Mouse (Mus musculus) limb, embryonic 13.5 days (tissue): ENCODE data around the gene 9830107B12Rik. TPM values are rescaled to one million over a fixed set of nuclear protein-coding genes. Genes with fewer than 3 reads are reported as not detected.

Experiments used
- ATAC-seq: fragments of 200-750 bp; cut with Nextera tagmentation; 2 replicates; pipeline ENCODE4 v1.8.0; 2017; ENCODE audit warnings: low read depth, moderate number of reproducible peaks, moderate TSS enrichment; ENCODE audit not compliant: low FRiP score
- H3K27ac ChIP-seq: fragments of 300-500 bp; sonication (generic); 2 replicates; pipeline ENCODE4 v1.5.1; 2015; ENCODE audit warnings: inconsistent platforms, mild to moderate bottlenecking, moderate library complexity
- H3K27me3 ChIP-seq: fragments of 300-500 bp; sonication (generic); 2 replicates; pipeline ENCODE4 v1.6.1; 2015; ENCODE audit warnings: mild to moderate bottlenecking, inconsistent platforms
- H3K36me3 ChIP-seq: fragments of 300-500 bp; sonication (generic); 2 replicates; pipeline ENCODE4 v1.6.1; 2015; ENCODE audit warnings: inconsistent platforms, mild to moderate bottlenecking, moderate library complexity
- H3K4me1 ChIP-seq: fragments of 300-500 bp; sonication (generic); 2 replicates; pipeline ENCODE4 v1.6.1; 2015; ENCODE audit warnings: inconsistent platforms
- H3K4me2 ChIP-seq: fragments of 300-500 bp; sonication (generic); replicated peaks from 2 replicates; pipeline ENCODE4 v1.6.1; 2015; ENCODE audit warnings: inconsistent platforms, mild to moderate bottlenecking, moderate library complexity
- H3K4me3 ChIP-seq: fragments of 300-500 bp; sonication (generic); 2 replicates; pipeline ENCODE4 v1.5.1; 2015; ENCODE audit warnings: moderate library complexity, mild to moderate bottlenecking, inconsistent platforms
- H3K9ac ChIP-seq: fragments of 300-500 bp; sonication (generic); 2 replicates; pipeline ENCODE4 v1.6.1; 2015; ENCODE audit warnings: mild to moderate bottlenecking, inconsistent platforms
- H3K9me3 ChIP-seq: fragments of 300-500 bp; sonication (generic); 2 replicates; pipeline ENCODE4 v1.6.1; 2016; ENCODE audit warnings: inconsistent platforms
- WGBS: fragments of 180-500 bp; shearing (Covaris S2); methylation state at CpG from one replicate; pipeline ENCODE4 v1.1.7; 2015; 5-methylcytosine and 5-hydroxymethylcytosine counted together
- polyA plus RNA-seq: library from polyadenylated mRNA; unstranded; fragments of >200 nt; fragmentation: Nextera tagmentation; extraction: Ambion mirVana; gene quantifications from 2 replicates; pipeline ENCODE4 v1.2.1, GENCODE M21; 2015

9830107B12Rik gene
- polyA plus RNA-seq, 1 experiment from 2014 or later: not detected

DNA sequence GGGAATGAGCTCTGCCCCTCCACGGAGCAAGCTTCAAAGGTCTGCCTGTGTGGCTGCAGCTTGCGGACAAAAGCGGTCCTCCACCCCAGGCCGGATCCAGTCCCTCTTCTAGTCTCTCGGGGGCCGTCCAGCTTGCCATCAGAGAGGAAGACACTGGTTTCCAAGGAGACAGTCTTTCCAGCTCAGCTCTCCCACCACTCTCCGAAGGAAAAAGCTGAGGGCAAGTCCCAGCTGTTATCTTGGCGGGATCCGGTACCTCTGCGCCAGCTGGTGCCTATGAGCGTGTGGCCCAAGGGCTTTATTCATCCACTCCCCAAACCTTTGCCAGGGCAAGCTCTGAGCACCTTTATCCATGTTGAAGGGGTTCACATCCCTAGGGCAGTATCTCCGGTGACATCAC is 55.8 kb downstream of the 9830107B12Rik start:
- H3K4me1 ChIP-seq: peaks cover 20% of the 10 kb centered on the region
- no peak for ATAC-seq
- no peaks in the 10 kb centered on the region for H3K36me3 ChIP-seq
- H3K27ac ChIP-seq: no peak overlapping the region
- H3K27me3 ChIP-seq: peaks cover 13% of the 10 kb centered on the region
- H3K4me3 ChIP-seq: no peak overlapping the region
- 84% methylated on average over 12 of the region's 12 CpGs for WGBS
- no peak overlapping the region for H3K9ac ChIP-seq
- 0 out of 2 replicates have a peak, but pooled peaks cover 3% of the 10 kb centered on the region for H3K9me3 ChIP-seq
- no peak overlapping the region for H3K4me2 ChIP-seq

DNA sequence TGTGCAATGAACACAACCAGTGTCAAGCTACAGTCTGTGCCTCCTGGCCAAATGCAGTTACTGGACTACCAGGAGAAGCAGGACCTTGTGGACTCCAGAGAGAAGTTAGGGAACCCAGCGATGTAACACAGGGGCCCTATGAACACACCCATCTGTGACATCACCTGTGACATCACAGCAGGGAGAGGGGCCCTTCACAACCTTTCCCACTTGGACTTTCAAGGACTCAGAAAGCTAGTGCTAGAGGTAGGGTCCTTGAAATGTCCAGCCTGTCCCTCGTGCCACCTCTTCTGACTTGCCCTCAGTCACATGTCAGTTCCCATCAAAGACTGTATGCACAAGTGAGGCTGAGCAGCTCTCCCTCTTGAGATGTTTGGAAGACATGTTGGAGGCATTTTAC is 56.6 kb downstream of the 9830107B12Rik start:
- ATAC-seq: no peak
- Histone ChIP-seq H3K9me3 (0 out of 2 replicates have a peak, but pooled peaks cover 3% of the 10 kb centered on the region), H3K9ac (no peak overlapping the region), H3K36me3 (no peaks in the 10 kb centered on the region), H3K27ac (no peak overlapping the region), H3K27me3 (peaks cover 5% of the 10 kb centered on the region), H3K4me2 (no peak overlapping the region), H3K4me1 (peaks cover 11% of the 10 kb centered on the region), H3K4me3 (no peak overlapping the region)
- WGBS: 72% methylated on average over 2 of the region's 2 CpGs

GRCm38 (mm10) chr17:48089019-48089418 is 57.0 kb downstream of the 9830107B12Rik start, which contains the start of gene 1700067P10Rik:
1700067P10Rik (plus strand) TSS chr17:48089319.
- Histone ChIP-seq H3K4me2 (no peak within 1 kb of the TSS), H3K9ac (no peak within 1 kb of the TSS), H3K27ac (no peak within 1 kb of the TSS), H3K4me1 (peaks cover 7% of the 10 kb centered on the region), H3K4me3 (no peak within 1 kb of the TSS), H3K27me3 (0 out of 2 replicates have a peak, but pooled peaks cover 1% of the 10 kb centered on the region), H3K36me3 (no peaks in the 10 kb centered on the region), H3K9me3 (0 out of 2 replicates have a peak, but pooled peaks cover 3% of the 10 kb centered on the region)
- ATAC-seq: no peak

- no peaks in the 10 kb centered on the region for H3K36me3 ChIP-seq
- no peaks in the 10 kb centered on the region for H3K4me1 ChIP-seq
- no peak overlapping the region for H3K4me3 ChIP-seq
- no peak overlapping the region for H3K27ac ChIP-seq
- WGBS: 53% methylated on average over 3 of the region's 3 CpGs
- no peaks in the 10 kb centered on the region for H3K9me3 ChIP-seq
- H3K4me2 ChIP-seq: no peak overlapping the region
- H3K27me3 ChIP-seq: no peaks in the 10 kb centered on the region
- no peak overlapping the region for H3K9ac ChIP-seq
- ATAC-seq: no peak
These were observed 65.4 kb downstream of the 9830107B12Rik start for GRCm38 (mm10) chr17:48080626-48081025.

Other genes starting within 250 kb of the 9830107B12Rik start
- 25.9 and 30.2 TPM in 2 replicates for gene Foxp4, start 221.6 kb downstream of the 9830107B12Rik start, polyA plus RNA-seq
- gene 1700122O11Rik, start 108.0 kb downstream of the 9830107B12Rik start, polyA plus RNA-seq: not detected in 2 replicates
- not detected in 2 replicates for gene 1700067P10Rik, start 56.9 kb downstream of the 9830107B12Rik start, polyA plus RNA-seq
- gene A530064D06Rik, start 21.0 kb upstream of the 9830107B12Rik start, polyA plus RNA-seq: 0.11 TPM in 1 of 2 replicates, not detected in the other
- 0.06 TPM in 1 of 2 replicates, not detected in the other for gene Trem1, start 86.5 kb upstream of the 9830107B12Rik start, polyA plus RNA-seq
- 0.14 TPM in 1 of 2 replicates, not detected in the other for gene Trem3, start 101.5 kb upstream of the 9830107B12Rik start, polyA plus RNA-seq
- gene Treml4, start 118.0 kb upstream of the 9830107B12Rik start, polyA plus RNA-seq: 0.48 TPM in 1 of 2 replicates, not detected in the other
- gene Treml2, start 153.2 kb upstream of the 9830107B12Rik start, polyA plus RNA-seq: 0.15 and 0.51 TPM in 2 replicates
- gene B430306N03Rik, start 169.9 kb upstream of the 9830107B12Rik start, polyA plus RNA-seq: 0.10 and 0.11 TPM in 2 replicates
- 3.5 and 3.6 TPM in 2 replicates for gene Trem2, start 200.1 kb upstream of the 9830107B12Rik start, polyA plus RNA-seq
- 1.1 and 1.3 TPM in 2 replicates for gene Treml1, start 213.6 kb upstream of the 9830107B12Rik start, polyA plus RNA-seq